Mouse (Mus musculus): ENCODE measurements around the gene Lce1g. TPM values are rescaled to one million over a fixed set of nuclear protein-coding genes. Genes with fewer than 3 reads are reported as not detected.

Gene Lce1g
- not detected for total RNA-seq (2021)
- long read RNA-seq, experiment 1, result 0 reads
- long read RNA-seq, experiment 2, result 0 reads

DNA sequence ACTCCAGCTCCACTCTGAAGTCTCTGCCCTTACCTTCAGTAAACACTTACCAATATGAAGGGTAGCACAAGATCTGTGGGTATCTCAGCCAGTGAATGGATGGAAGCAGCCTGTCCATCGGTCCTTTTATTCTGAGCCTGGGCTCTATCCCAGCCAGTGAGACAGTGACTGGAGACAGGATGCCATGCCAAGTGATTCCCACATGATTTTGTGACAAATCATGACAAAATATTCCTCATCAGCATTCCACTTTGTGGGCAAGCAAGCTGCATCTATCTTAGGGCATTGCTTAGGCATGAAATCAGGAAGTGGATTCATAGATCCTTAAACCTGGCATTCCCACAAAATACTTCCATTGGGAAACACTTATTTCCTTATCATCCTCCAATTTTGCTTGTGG is at the start of gene Lce1g:
Gene Lce1g, minus strand, starts transcription at position 101 of the 400 bp plus-strand sequence.
- no peak for DNase-seq (ENCODE audit: low spot score in 2 of 2)

DNA sequence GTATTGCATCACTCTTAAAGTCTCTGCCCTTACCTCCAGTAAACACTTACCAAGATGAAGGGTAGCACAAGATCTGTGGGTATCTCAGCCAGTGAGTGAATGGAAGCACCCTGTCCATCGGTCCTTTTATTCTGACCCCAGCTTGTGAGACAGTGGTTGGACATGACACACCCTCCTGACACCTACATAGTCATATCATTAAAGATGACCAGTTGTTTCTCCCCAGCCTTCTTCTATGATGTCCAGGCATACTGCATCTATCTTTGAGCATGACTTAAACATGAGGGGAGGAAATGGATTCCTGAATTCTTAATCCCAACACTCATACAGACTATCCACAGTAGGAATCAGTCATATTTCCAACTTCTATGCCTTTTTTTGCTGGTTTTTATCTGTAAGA is 38.3 kb upstream of the Lce1g start, which contains the start of gene Lce1j:
Gene Lce1j, minus strand, starts transcription at position 101 of the 400 bp plus-strand sequence.
- no peak for DNase-seq (ENCODE audit: low spot score in 2 of 2)

DNA sequence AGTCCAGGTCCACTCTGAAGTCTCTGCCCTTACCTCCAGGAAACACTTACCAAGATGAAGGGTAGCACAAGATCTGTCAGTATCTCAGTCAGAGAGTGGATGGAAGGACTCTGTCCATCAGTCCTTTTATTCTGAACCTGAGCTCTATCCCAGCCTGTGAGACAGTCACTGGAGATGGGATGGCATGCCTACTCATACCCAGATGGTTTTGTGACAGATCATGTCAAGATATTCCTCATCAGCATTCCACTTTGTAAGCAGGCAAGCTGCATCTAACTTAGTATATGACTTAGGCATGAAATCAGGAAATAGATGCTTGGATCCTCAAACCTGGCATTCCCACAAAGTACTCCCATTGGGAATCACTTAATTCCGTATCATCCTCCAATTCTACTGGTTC is 26.7 kb upstream of the Lce1g start, which contains the start of gene Lce1i:
Gene Lce1i, minus strand, starts transcription at position 101 of the 400 bp plus-strand sequence.
- DNase-seq (ENCODE audit: low spot score in 2 of 2), result no peak

DNA sequence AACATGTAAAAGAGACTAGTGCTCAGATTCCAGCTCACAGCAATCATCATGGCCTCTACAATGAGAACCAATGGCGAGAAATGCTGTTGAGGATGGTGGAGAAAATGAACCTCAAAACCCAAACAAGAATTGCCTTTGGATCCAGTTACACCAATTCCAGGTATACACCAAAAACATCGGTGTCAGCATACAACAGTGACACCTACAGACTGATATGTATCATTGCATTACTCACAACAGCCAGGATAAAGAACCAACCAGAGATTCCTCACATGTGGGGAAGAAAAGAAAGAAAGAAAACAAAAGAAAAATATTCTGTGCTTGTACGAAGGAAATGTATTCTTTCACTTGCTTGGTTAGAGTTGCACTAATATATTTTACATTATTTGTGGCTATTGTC is 19.4 kb upstream of the Lce1g start:
- DNase-seq (ENCODE audit: low spot score in 2 of 2), result no peak

DNA sequence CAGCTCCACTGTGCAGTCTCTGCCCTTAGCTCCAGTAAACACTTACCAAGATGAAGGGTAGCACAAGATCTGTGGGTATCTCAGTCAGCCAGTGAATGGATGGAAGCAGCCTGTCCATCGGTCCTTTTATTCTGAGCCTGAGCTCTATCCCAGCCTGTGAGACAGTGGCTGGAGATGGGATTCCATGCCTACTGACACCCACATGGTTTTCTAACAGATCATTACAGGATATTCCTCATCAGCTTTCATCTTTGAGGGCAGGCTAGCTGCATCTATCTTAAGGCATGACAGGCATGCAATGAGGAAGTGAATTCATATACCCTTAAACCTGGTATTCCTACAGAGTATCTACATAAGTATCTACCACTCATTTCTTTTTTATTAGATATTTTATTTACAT is 12.8 kb upstream of the Lce1g start, which contains the start of gene Lce1h:
Gene Lce1h, minus strand, starts transcription at position 101 of the 400 bp plus-strand sequence.
- DNase-seq (ENCODE audit: low spot score in 2 of 2), result no peak

DNA sequence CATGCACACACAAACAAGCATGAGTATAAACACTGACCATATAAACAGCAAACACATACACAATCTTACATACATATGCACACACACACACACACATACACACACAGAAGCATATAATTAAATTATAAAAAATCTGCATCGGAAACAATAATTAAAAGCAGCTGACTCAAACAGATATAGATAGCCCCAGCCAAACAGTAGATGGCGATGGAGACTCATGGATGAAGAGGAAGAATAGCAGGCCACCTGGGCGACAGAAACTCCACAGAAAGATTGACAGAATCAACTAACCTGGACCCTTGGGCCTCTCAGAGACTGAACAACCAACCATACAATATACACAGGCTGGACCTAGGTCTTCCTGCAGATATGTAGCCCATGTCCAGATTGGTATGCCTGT is 1.1 kb upstream of the Lce1g start:
- DNase-seq (ENCODE audit: low spot score in 2 of 2), result no peak

DNA sequence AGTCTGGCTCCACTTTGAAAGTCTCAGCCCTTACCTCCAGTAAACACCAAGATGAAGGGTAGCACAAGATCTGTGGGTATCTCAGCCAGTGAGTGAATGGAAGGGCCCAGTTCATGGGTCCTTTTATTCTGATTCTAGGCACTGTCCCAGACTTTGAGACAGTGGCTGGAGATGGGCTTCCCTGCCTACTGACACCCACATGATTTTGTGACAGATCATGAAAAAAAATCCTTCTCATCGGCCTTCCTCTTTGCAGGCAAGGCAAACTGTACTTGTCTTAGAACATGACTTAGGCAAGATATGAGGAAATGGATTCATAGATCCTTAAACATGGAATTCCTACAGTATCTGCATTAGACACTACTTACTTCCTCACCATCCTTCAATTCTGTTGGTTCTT is 13.1 kb downstream of the Lce1g start, which contains the start of gene Gm38119:
Gene Gm38119, minus strand, starts transcription at position 101 of the 400 bp plus-strand sequence.
- no peak for DNase-seq (ENCODE audit: low spot score in 2 of 2)

DNA sequence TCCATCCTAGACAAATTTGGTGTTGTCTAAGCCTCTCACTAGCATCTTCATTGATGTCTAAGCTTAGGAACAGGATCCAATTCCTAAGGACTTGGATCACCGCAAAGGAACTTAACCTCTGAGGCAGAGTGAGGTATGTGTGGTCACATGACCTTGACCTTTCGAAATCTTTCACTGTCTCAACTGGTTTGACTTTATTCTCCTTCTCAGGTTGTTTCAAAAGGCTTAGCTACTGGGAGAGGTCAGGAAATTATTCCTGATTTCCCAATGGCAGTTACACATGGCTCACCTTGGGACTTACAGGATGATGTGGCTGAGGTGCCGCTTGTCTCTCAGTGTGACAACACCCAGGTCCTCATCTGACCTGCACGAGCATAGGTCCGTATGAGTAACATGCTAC is 29.5 kb downstream of the Lce1g start:
- DNase-seq (ENCODE audit: low spot score in 2 of 2), result no peak

DNA sequence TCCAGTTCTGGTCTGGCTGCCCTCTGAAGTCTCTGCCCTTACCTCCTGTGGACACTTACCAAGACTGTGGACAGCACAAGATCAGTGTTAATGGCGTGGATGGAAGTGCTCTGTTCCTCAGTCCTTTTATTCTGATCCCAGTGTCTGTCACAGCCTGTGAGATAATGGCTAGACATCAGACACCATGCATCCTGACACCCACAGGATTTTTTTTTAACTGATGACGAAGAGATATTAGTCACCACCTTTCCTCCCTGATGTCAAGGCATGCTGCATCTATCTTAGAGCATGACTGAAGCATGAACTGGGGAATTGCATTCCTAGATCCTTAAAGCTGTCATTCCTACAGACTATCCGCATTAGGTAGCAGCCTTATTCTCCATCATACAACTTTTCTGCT is 31.9 kb downstream of the Lce1g start, which contains the start of gene Lce1f:
Gene Lce1f, minus strand, starts transcription at position 101 of the 400 bp plus-strand sequence.
- DNase-seq (ENCODE audit: low spot score in 2 of 2), result no peak

DNA sequence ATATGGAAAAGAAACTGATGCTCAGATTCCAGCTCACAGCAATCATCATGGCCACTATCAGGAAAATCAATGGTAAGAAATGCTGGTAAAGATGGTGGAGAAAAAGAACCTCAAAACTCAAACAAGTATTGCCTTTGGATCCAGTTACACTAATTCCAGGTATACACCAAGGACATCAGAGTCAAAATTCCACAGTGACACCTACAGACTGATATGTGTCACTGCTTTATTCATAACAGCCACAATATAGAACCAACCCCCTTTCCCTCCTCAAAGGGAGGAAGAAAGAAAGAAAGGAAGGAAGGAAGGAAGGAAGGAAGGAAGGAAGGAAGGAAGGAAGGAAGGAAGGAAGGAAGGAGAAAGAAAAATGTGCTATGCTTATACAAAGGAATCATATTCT is 37.0 kb downstream of the Lce1g start:
- no peak for DNase-seq (ENCODE audit: low spot score in 2 of 2)

DNA sequence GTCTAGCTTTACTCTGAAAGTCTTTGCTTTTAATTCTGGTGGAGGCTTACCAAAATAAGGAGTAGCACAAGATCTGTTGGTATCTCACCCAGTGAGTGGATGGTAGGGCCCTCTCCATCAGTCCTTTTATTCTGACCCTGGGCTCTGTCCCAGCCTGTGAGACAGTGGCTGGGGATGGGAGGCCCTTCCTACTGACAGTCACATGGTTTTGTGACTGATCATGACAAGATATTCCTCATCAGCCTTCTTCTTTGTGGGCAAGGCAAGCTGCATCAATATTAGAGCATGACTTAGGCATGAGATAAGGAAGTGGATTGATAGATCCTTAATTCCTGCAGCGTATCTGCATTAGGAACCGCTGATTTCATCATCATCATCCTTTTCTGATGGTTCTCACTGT is 43.2 kb downstream of the Lce1g start, which contains the start of gene Lce1e:
Gene Lce1e, minus strand, starts transcription at position 101 of the 400 bp plus-strand sequence.
- no peak for DNase-seq (ENCODE audit: low spot score in 2 of 2)

Other genes starting within 250 kb of the Lce1g start
- gene 2310046K23Rik, start 217.8 kb downstream of the Lce1g start, total RNA-seq (2021), result not detected
- gene Ivl, start 178.6 kb downstream of the Lce1g start, total RNA-seq (2021), result not detected
- gene Smcp, start 163.3 kb downstream of the Lce1g start, total RNA-seq (2021), result not detected
- not detected for gene 2210017I01Rik, start 144.8 kb downstream of the Lce1g start, total RNA-seq (2021)
- gene Lce6a, start 130.7 kb downstream of the Lce1g start, total RNA-seq (2021), result not detected
- not detected for gene Lce1a1, start 104.0 kb downstream of the Lce1g start, total RNA-seq (2021)
- gene Lce1b, start 95.4 kb downstream of the Lce1g start, total RNA-seq (2021), result not detected
- not detected for gene Lce1a2, start 82.0 kb downstream of the Lce1g start, total RNA-seq (2021)
- not detected for gene Lce1c, start 73.1 kb downstream of the Lce1g start, total RNA-seq (2021)
- gene Lce1d, start 65.1 kb downstream of the Lce1g start, total RNA-seq (2021), result not detected
- not detected for gene Lce1e, start 43.3 kb downstream of the Lce1g start, total RNA-seq (2021)
- gene Lce1f, start 32.0 kb downstream of the Lce1g start, total RNA-seq (2021), result not detected
- not detected for gene Gm38119, start 13.2 kb downstream of the Lce1g start, total RNA-seq (2021)
- gene Lce1h, start 12.7 kb upstream of the Lce1g start, total RNA-seq (2021), result not detected
- not detected for gene Lce1i, start 26.6 kb upstream of the Lce1g start, total RNA-seq (2021)
- gene Lce1j, start 38.2 kb upstream of the Lce1g start, total RNA-seq (2021), result not detected
- not detected for gene Lce1k, start 55.6 kb upstream of the Lce1g start, total RNA-seq (2021)
- gene Kprp, start 74.9 kb upstream of the Lce1g start, total RNA-seq (2021), result not detected
- not detected for gene Lce1l, start 98.9 kb upstream of the Lce1g start, total RNA-seq (2021)
- not detected for gene 2310050C09Rik, start 117.9 kb upstream of the Lce1g start, total RNA-seq (2021)
- not detected for gene Lce3a, start 173.9 kb upstream of the Lce1g start, total RNA-seq (2021)
- not detected for gene Lce3b, start 180.6 kb upstream of the Lce1g start, total RNA-seq (2021)
- gene Lce3c, start 192.1 kb upstream of the Lce1g start, total RNA-seq (2021), result not detected
- gene Lce3d, start 205.1 kb upstream of the Lce1g start, total RNA-seq (2021), result not detected
- gene Lce3e, start 214.7 kb upstream of the Lce1g start, total RNA-seq (2021), result not detected
- not detected for gene Lce3f, start 239.9 kb upstream of the Lce1g start, total RNA-seq (2021)

All from adrenal gland, postnatal 4 days (tissue).